Comparison of ENCODE assay signal across 8 mouse cellular contexts in genomic region chr7:45509181-45509882, GRCm38 (mm10). TPM values are rescaled to one million over a fixed set of nuclear protein-coding genes. Genes with fewer than 3 reads are reported as not detected.
DNase-seq lines count a peak whose midpoint lies in the region; ATAC-seq and TF ChIP-seq lines count a peak whose summit lies in the region.

No protein-coding gene starts in this region.

- peak; percentile 32 for ATAC-seq in kidney, embryonic 16.5 days (ENCODE audit: low FRiP score, low TSS enrichment)
- peak; percentile 9; the same call in 1 of the 2 replicates for ATAC-seq in hindbrain, embryonic 14.5 days (ENCODE audit: low FRiP score)
- ATAC-seq in midbrain, embryonic 12.5 days (ENCODE audit: low FRiP score, low read depth): no peak
- ATAC-seq in megakaryocyte progenitor cell, adult 5-6 weeks (replicated peaks; ENCODE audit: poor library complexity): no peak

- H3K27me3 ChIP-seq in kidney, embryonic 16.5 days (ENCODE audit: insufficient read depth, low read length): no peaks in the 10 kb centered on the region
- H3K27me3 ChIP-seq in hindbrain, embryonic 14.5 days (ENCODE audit: control insufficient read depth, insufficient read depth, low read length): no peaks in the 10 kb centered on the region
- H3K27me3 ChIP-seq in midbrain, embryonic 12.5 days: no peaks in the 10 kb centered on the region

- H3K27ac ChIP-seq in kidney, embryonic 16.5 days (ENCODE audit: low read length): peak overlapping the region; percentile 99
- no peak overlapping the region for H3K27ac ChIP-seq in bone marrow macrophage, adult 2 months (ENCODE audit: insufficient read depth, low read depth, low read length)
- peak overlapping the region; percentile 39; the same call in 1 of the 2 replicates for H3K27ac ChIP-seq in hindbrain, embryonic 14.5 days
- peak overlapping the region; percentile 85; the same call in 1 of the 2 replicates for H3K27ac ChIP-seq in midbrain, embryonic 12.5 days (replicated peaks)

- WGBS in kidney, embryonic 16.5 days: 22% methylated on average over 18 of the region's 19 CpGs
- WGBS in hindbrain, embryonic 14.5 days: 43% methylated on average over 19 of the region's 19 CpGs
- WGBS in midbrain, embryonic 12.5 days: 44% methylated on average over 19 of the region's 19 CpGs

- peaks cover 25% of the 10 kb centered on the region for H3K4me1 ChIP-seq in kidney, embryonic 16.5 days (ENCODE audit: insufficient read depth, low read length)
- peaks cover 18% of the 10 kb centered on the region for H3K4me1 ChIP-seq in bone marrow macrophage, adult 2 months (ENCODE audit: control insufficient read depth, insufficient read depth, low read length)
- H3K4me1 ChIP-seq in hindbrain, embryonic 14.5 days (replicated peaks; ENCODE audit: control insufficient read depth, insufficient read depth, low read length): peaks cover 13% of the 10 kb centered on the region
- peaks cover 14% of the 10 kb centered on the region for H3K4me1 ChIP-seq in midbrain, embryonic 12.5 days

- H3K9ac ChIP-seq in kidney, embryonic 16.5 days (replicated peaks; ENCODE audit: low read length): peak overlapping the region; percentile 91
- H3K9ac ChIP-seq in hindbrain, embryonic 14.5 days: peak overlapping the region; percentile 65
- H3K9ac ChIP-seq in midbrain, embryonic 12.5 days (replicated peaks): peak overlapping the region; percentile 87

- no peak for TF ChIP-seq POLR2A in bone marrow macrophage, adult 2 months (IDR thresholded peaks at IDR 0.05; ENCODE audit: borderline replicate concordance, low read depth, low read length)

- DNase-seq in kidney, postnatal 36 days: no peak
- no peak for DNase-seq in hindbrain, embryonic 14.5 days (ENCODE audit: low spot score)
- DNase-seq in adrenal gland, adult 18-20 months (ENCODE audit: low spot score in 2 of 2): no peak
- no peak for DNase-seq in urinary bladder, postnatal 14 days (ENCODE audit: low spot score)

- H3K9me3 ChIP-seq in kidney, embryonic 16.5 days (ENCODE audit: low read length): no peaks in the 10 kb centered on the region
- H3K9me3 ChIP-seq in hindbrain, embryonic 14.5 days (ENCODE audit: control insufficient read depth, low read length): no peaks in the 10 kb centered on the region
- H3K9me3 ChIP-seq in midbrain, embryonic 12.5 days: no peaks in the 10 kb centered on the region

- peak overlapping the region; percentile 99 for H3K4me2 ChIP-seq in kidney, embryonic 16.5 days (replicated peaks; ENCODE audit: low read depth, low read length)
- H3K4me2 ChIP-seq in hindbrain, embryonic 14.5 days (replicated peaks): peak overlapping the region; percentile 94
- H3K4me2 ChIP-seq in midbrain, embryonic 12.5 days (replicated peaks): peak overlapping the region; percentile 80

- H3K36me3 ChIP-seq in kidney, embryonic 16.5 days (ENCODE audit: insufficient read depth, low read length): peaks cover 25% of the 10 kb centered on the region
- peaks cover 27% of the 10 kb centered on the region for H3K36me3 ChIP-seq in hindbrain, embryonic 14.5 days (replicated peaks; ENCODE audit: control insufficient read depth, insufficient read depth)
- peaks cover 15% of the 10 kb centered on the region for H3K36me3 ChIP-seq in midbrain, embryonic 12.5 days

- TF ChIP-seq CTCF in bone marrow macrophage, adult 2 months (IDR thresholded peaks at IDR 0.05; ENCODE audit: low read depth, low read length): no peak

- peak overlapping the region; percentile 88 for H3K4me3 ChIP-seq in kidney, embryonic 16.5 days (ENCODE audit: low read length)
- peak overlapping the region; percentile 77 for H3K4me3 ChIP-seq in bone marrow macrophage, adult 2 months (ENCODE audit: insufficient read depth, low read length)
- H3K4me3 ChIP-seq in hindbrain, embryonic 14.5 days (replicated peaks; ENCODE audit: low read length): peak overlapping the region; percentile 51
- peak overlapping the region; percentile 77 for H3K4me3 ChIP-seq in midbrain, embryonic 12.5 days

RNA-seq across cellular contexts. Expression of gene Nucb1, which starts 0.9 kb away (rescaled TPM):
- 295 and 299 TPM in 2 replicates for polyA plus RNA-seq in kidney, embryonic 16.5 days (2015; fragmentation: Nextera tagmentation; extraction: Ambion mirVana)
- polyA plus RNA-seq in bone marrow macrophage, adult 2 months (2012; ENCODE audit: insufficient read depth, insufficient read length, missing spikeins): 278 and 296 TPM in 2 replicates
- polyA plus RNA-seq in hindbrain, embryonic 14.5 days (2014; fragmentation: Nextera tagmentation; extraction: Ambion mirVana): 121 and 122 TPM in 2 replicates
- 102 and 106 TPM in 2 replicates for polyA plus RNA-seq in midbrain, embryonic 12.5 days (2016; fragmentation: Nextera tagmentation; extraction: Ambion mirVana)
- total RNA-seq in megakaryocyte progenitor cell, adult 5-6 weeks (2015): 112 and 114 TPM in 2 replicates
- 387 and 408 TPM in 2 replicates for total RNA-seq in megakaryocyte progenitor cell, adult 5-6 weeks (2017)
- total RNA-seq in adrenal gland, adult 18-20 months (2021): 100 to 1,000 TPM; 272 to 283 TPM

RNA-seq across cellular contexts. Expression of gene Ppp1r15a, which starts 16.7 kb away (rescaled TPM):
- 24.3 and 24.8 TPM in 2 replicates for polyA plus RNA-seq in kidney, embryonic 16.5 days (2015; fragmentation: Nextera tagmentation; extraction: Ambion mirVana)
- polyA plus RNA-seq in bone marrow macrophage, adult 2 months (2012; ENCODE audit: insufficient read depth, insufficient read length, missing spikeins): 21.3 and 26.7 TPM in 2 replicates
- polyA plus RNA-seq in hindbrain, embryonic 14.5 days (2014; fragmentation: Nextera tagmentation; extraction: Ambion mirVana): 12.9 and 13.0 TPM in 2 replicates
- 15.4 and 18.5 TPM in 2 replicates for polyA plus RNA-seq in midbrain, embryonic 12.5 days (2016; fragmentation: Nextera tagmentation; extraction: Ambion mirVana)
- total RNA-seq in megakaryocyte progenitor cell, adult 5-6 weeks (2015): 46.2 and 56.7 TPM in 2 replicates
- total RNA-seq in megakaryocyte progenitor cell, adult 5-6 weeks (2017): 70.0 and 90.7 TPM in 2 replicates
- total RNA-seq in adrenal gland, adult 18-20 months (2021): 10 to 100 TPM; 47.1 to 48.6 TPM

RNA-seq across cellular contexts. Expression of gene Plekha4, which starts 16.8 kb away (rescaled TPM):
- 4.4 and 5.3 TPM in 2 replicates for polyA plus RNA-seq in kidney, embryonic 16.5 days (2015; fragmentation: Nextera tagmentation; extraction: Ambion mirVana)
- 1.0 and 1.6 TPM in 2 replicates for polyA plus RNA-seq in bone marrow macrophage, adult 2 months (2012; ENCODE audit: insufficient read depth, insufficient read length, missing spikeins)
- 1.4 and 2.3 TPM in 2 replicates for polyA plus RNA-seq in hindbrain, embryonic 14.5 days (2014; fragmentation: Nextera tagmentation; extraction: Ambion mirVana)
- polyA plus RNA-seq in midbrain, embryonic 12.5 days (2016; fragmentation: Nextera tagmentation; extraction: Ambion mirVana): 0.70 and 0.96 TPM in 2 replicates
- total RNA-seq in megakaryocyte progenitor cell, adult 5-6 weeks (2015): 0.67 TPM in 1 of 2 replicates, not detected in the other
- total RNA-seq in megakaryocyte progenitor cell, adult 5-6 weeks (2017): 0.04 and 0.34 TPM in 2 replicates
- 1 to 10 TPM; 2.5 to 2.7 TPM for total RNA-seq in adrenal gland, adult 18-20 months (2021)

RNA-seq across cellular contexts. Expression of gene Dhdh, which starts 20.7 kb away (rescaled TPM):
- polyA plus RNA-seq in kidney, embryonic 16.5 days (2015; fragmentation: Nextera tagmentation; extraction: Ambion mirVana): 2.4 and 3.3 TPM in 2 replicates
- 22.0 and 25.4 TPM in 2 replicates for polyA plus RNA-seq in bone marrow macrophage, adult 2 months (2012; ENCODE audit: insufficient read depth, insufficient read length, missing spikeins)
- 2.8 and 3.6 TPM in 2 replicates for polyA plus RNA-seq in hindbrain, embryonic 14.5 days (2014; fragmentation: Nextera tagmentation; extraction: Ambion mirVana)
- 3.2 and 3.6 TPM in 2 replicates for polyA plus RNA-seq in midbrain, embryonic 12.5 days (2016; fragmentation: Nextera tagmentation; extraction: Ambion mirVana)
- total RNA-seq in megakaryocyte progenitor cell, adult 5-6 weeks (2015): 18.6 and 22.4 TPM in 2 replicates
- 18.1 and 20.7 TPM in 2 replicates for total RNA-seq in megakaryocyte progenitor cell, adult 5-6 weeks (2017)
- total RNA-seq in adrenal gland, adult 18-20 months (2021): 10 to 100 TPM; 73.2 to 77.2 TPM

RNA-seq across cellular contexts. Expression of gene Gm45808, which starts 22.7 kb away (rescaled TPM):
- polyA plus RNA-seq in kidney, embryonic 16.5 days (2015; fragmentation: Nextera tagmentation; extraction: Ambion mirVana): not detected in 2 replicates
- 1.1 TPM in 1 of 2 replicates, not detected in the other for polyA plus RNA-seq in bone marrow macrophage, adult 2 months (2012; ENCODE audit: insufficient read depth, insufficient read length, missing spikeins)
- not detected in 2 replicates for polyA plus RNA-seq in hindbrain, embryonic 14.5 days (2014; fragmentation: Nextera tagmentation; extraction: Ambion mirVana)
- polyA plus RNA-seq in midbrain, embryonic 12.5 days (2016; fragmentation: Nextera tagmentation; extraction: Ambion mirVana): not detected in 2 replicates
- total RNA-seq in megakaryocyte progenitor cell, adult 5-6 weeks (2015): not detected in 2 replicates
- total RNA-seq in megakaryocyte progenitor cell, adult 5-6 weeks (2017): not detected in 2 replicates
- 10 to 100 TPM; 42.8 to 43.4 TPM for total RNA-seq in adrenal gland, adult 18-20 months (2021)

Comparison
In these comparisons a context has a peak if more than half of its experiments do, and no peak if none do; other contexts are left out.
1. ATAC-seq: peak in kidney, embryonic 16.5 days (single experiment) and hindbrain, embryonic 14.5 days (single experiment); none in midbrain, embryonic 12.5 days (single experiment) and megakaryocyte progenitor cell, adult 5-6 weeks (single experiment).
2. Peak in every context shown above with its lines, with median percentiles within 50 percentile points of each other: H3K4me2 ChIP-seq, H3K4me3 ChIP-seq and H3K9ac ChIP-seq.